Mouse (Mus musculus) heart, embryonic 15.5 days (tissue): ENCODE results near the gene Hcfc2. TPM values are rescaled to one million over a fixed set of nuclear protein-coding genes. Genes with fewer than 3 reads are reported as not detected.

ENCODE experiments used
- ATAC-seq: fragments of 200-750 bp; cut with Nextera tagmentation; replicated peaks from 2 replicates; pipeline ENCODE4 v1.8.0; 2017; ENCODE audit warnings: low read depth, moderate TSS enrichment; ENCODE audit not compliant: insufficient number of reproducible peaks, insufficient read depth, low FRiP score
- H3K27ac ChIP-seq: fragments of 300-500 bp; sonication (generic); 2 replicates; pipeline ENCODE4 v1.5.1; 2015; ENCODE audit warnings: mild to moderate bottlenecking, inconsistent platforms
- H3K27me3 ChIP-seq: fragments of 300-500 bp; sonication (generic); 2 replicates; pipeline ENCODE4 v1.6.1; 2015; ENCODE audit warnings: inconsistent platforms
- H3K36me3 ChIP-seq: fragments of 300-500 bp; sonication (generic); 2 replicates; pipeline ENCODE4 v1.6.1; 2015; ENCODE audit warnings: mild to moderate bottlenecking, inconsistent platforms
- H3K4me1 ChIP-seq: fragments of 300-500 bp; sonication (generic); replicated peaks from 2 replicates; pipeline ENCODE4 v1.6.1; 2015; ENCODE audit warnings: inconsistent platforms
- H3K4me2 ChIP-seq: fragments of 300-500 bp; sonication (generic); 2 replicates; pipeline ENCODE4 v1.6.1; 2015; ENCODE audit warnings: inconsistent platforms, mild to moderate bottlenecking, moderate library complexity
- H3K4me3 ChIP-seq: fragments of 300-500 bp; sonication (generic); 2 replicates; pipeline ENCODE4 v1.5.1; 2015; ENCODE audit warnings: mild to moderate bottlenecking, inconsistent platforms
- H3K9ac ChIP-seq: fragments of 300-500 bp; sonication (generic); 2 replicates; pipeline ENCODE4 v1.6.1; 2015; ENCODE audit warnings: mild to moderate bottlenecking, inconsistent platforms
- H3K9me3 ChIP-seq: fragments of 300-500 bp; sonication (generic); replicated peaks from 2 replicates; pipeline ENCODE4 v1.6.1; 2016; ENCODE audit warnings: inconsistent platforms
- WGBS: fragments of 180-500 bp; shearing (Covaris S2); methylation state at CpG from one replicate; pipeline ENCODE4 v1.1.7; 2015; ENCODE audit warnings: mixed read lengths; 5-methylcytosine and 5-hydroxymethylcytosine counted together
- polyA plus RNA-seq: library from polyadenylated mRNA; unstranded; fragments of >200 nt; fragmentation: Nextera tagmentation; extraction: Ambion mirVana; gene quantifications from 2 replicates; pipeline ENCODE4 v1.2.1, GENCODE M21; 2015

Gene Hcfc2
- polyA plus RNA-seq: 35.3 and 42.4 TPM in 2 replicates

GRCm38 (mm10) chr10:82695956-82696355 lies at the start of gene Hcfc2:
Gene Hcfc2 (plus strand): TSS chr10:82696160.
- H3K27me3 ChIP-seq: no peaks in the 10 kb centered on the region
- no peak for ATAC-seq
- H3K36me3 ChIP-seq: no peaks in the 10 kb centered on the region
- peak within 1 kb of the TSS; percentile 67 for H3K27ac ChIP-seq
- H3K4me1 ChIP-seq: peaks cover 20% of the 10 kb centered on the region
- WGBS: 64% methylated on average over 5 of the region's 5 CpGs
- H3K4me2 ChIP-seq: no peak within 1 kb of the TSS
- no peak within 1 kb of the TSS for H3K9ac ChIP-seq
- H3K4me3 ChIP-seq: no peak within 1 kb of the TSS
- no peaks in the 10 kb centered on the region for H3K9me3 ChIP-seq

- no peaks in the 10 kb centered on the region for H3K27me3 ChIP-seq
- no peak overlapping the region for H3K9ac ChIP-seq
- no peaks in the 10 kb centered on the region for H3K9me3 ChIP-seq
- no peak for ATAC-seq
- H3K4me1 ChIP-seq: no peaks in the 10 kb centered on the region
- WGBS: 82% methylated on average over 17 of the region's 17 CpGs
- no peak overlapping the region for H3K27ac ChIP-seq
- no peak overlapping the region for H3K4me3 ChIP-seq
- H3K4me2 ChIP-seq: no peak overlapping the region
- peaks cover 66% of the 10 kb centered on the region for H3K36me3 ChIP-seq
Observed at GRCm38 (mm10) chr10:82647205-82647811, 48.7 kb upstream of the Hcfc2 start.

GRCm38 (mm10) chr10:82651221-82651620 lies 44.7 kb upstream of the Hcfc2 start:
- H3K9me3 ChIP-seq: no peaks in the 10 kb centered on the region
- WGBS: 85% methylated on average over 5 of the region's 5 CpGs
- H3K4me3 ChIP-seq: no peak overlapping the region
- no peak overlapping the region for H3K4me2 ChIP-seq
- H3K27ac ChIP-seq: no peak overlapping the region
- peaks cover 33% of the 10 kb centered on the region for H3K36me3 ChIP-seq
- H3K4me1 ChIP-seq: no peaks in the 10 kb centered on the region
- no peaks in the 10 kb centered on the region for H3K27me3 ChIP-seq
- no peak for ATAC-seq
- no peak overlapping the region for H3K9ac ChIP-seq

GRCm38 (mm10) chr10:82652625-82653024 lies 43.3 kb upstream of the Hcfc2 start:
- H3K27ac ChIP-seq: no peak overlapping the region
- H3K9me3 ChIP-seq: no peaks in the 10 kb centered on the region
- peaks cover 21% of the 10 kb centered on the region for H3K36me3 ChIP-seq
- no peak for ATAC-seq
- H3K27me3 ChIP-seq: no peaks in the 10 kb centered on the region
- H3K4me1 ChIP-seq: no peaks in the 10 kb centered on the region
- whole genome bisulfite sequencing: 64% methylated on average over 5 of the region's 5 CpGs
- H3K9ac ChIP-seq: no peak overlapping the region
- H3K4me2 ChIP-seq: no peak overlapping the region
- H3K4me3 ChIP-seq: no peak overlapping the region

- Histone ChIP-seq H3K27me3 (no peaks in the 10 kb centered on the region), H3K9me3 (no peaks in the 10 kb centered on the region), H3K36me3 (peaks cover 17% of the 10 kb centered on the region), H3K4me3 (no peak overlapping the region), H3K9ac (no peak overlapping the region), H3K4me1 (no peaks in the 10 kb centered on the region), H3K27ac (no peak overlapping the region), H3K4me2 (no peak overlapping the region)
- 70% methylated on average over 3 of the region's 3 CpGs for WGBS
- ATAC-seq: no peak
Observed at GRCm38 (mm10) chr10:82654581-82654980, 41.4 kb upstream of the Hcfc2 start.

GRCm38 (mm10) chr10:82661820-82662219 lies 34.1 kb upstream of the Hcfc2 start:
- no peak overlapping the region for H3K4me3 ChIP-seq
- H3K36me3 ChIP-seq: no peaks in the 10 kb centered on the region
- no peaks in the 10 kb centered on the region for H3K9me3 ChIP-seq
- WGBS: 83% methylated on average over 8 of the region's 8 CpGs
- no peaks in the 10 kb centered on the region for H3K27me3 ChIP-seq
- peaks cover 5% of the 10 kb centered on the region for H3K4me1 ChIP-seq
- H3K4me2 ChIP-seq: no peak overlapping the region
- H3K27ac ChIP-seq: no peak overlapping the region
- no peak overlapping the region for H3K9ac ChIP-seq
- no peak for ATAC-seq

GRCm38 (mm10) chr10:82662267-82662990 lies 33.5 kb upstream of the Hcfc2 start:
- Histone ChIP-seq H3K36me3 (no peaks in the 10 kb centered on the region), H3K4me2 (no peak overlapping the region), H3K27ac (no peak overlapping the region), H3K27me3 (no peaks in the 10 kb centered on the region), H3K4me3 (no peak overlapping the region), H3K9me3 (no peaks in the 10 kb centered on the region), H3K4me1 (peaks cover 7% of the 10 kb centered on the region), H3K9ac (no peak overlapping the region)
- WGBS: 70% methylated on average over 14 of the region's 14 CpGs
- no peak for ATAC-seq

GRCm38 (mm10) chr10:82663289-82663688 lies 32.7 kb upstream of the Hcfc2 start:
- ATAC-seq: no peak
- Histone ChIP-seq H3K4me1 (peaks cover 7% of the 10 kb centered on the region), H3K4me2 (no peak overlapping the region), H3K27ac (no peak overlapping the region), H3K27me3 (no peaks in the 10 kb centered on the region), H3K36me3 (no peaks in the 10 kb centered on the region), H3K9me3 (no peaks in the 10 kb centered on the region), H3K4me3 (no peak overlapping the region), H3K9ac (no peak overlapping the region)
- WGBS: 79% methylated on average over 2 of the region's 2 CpGs

- no peak for ATAC-seq
- no peak overlapping the region for H3K4me3 ChIP-seq
- no peaks in the 10 kb centered on the region for H3K36me3 ChIP-seq
- no peak overlapping the region for H3K9ac ChIP-seq
- no peaks in the 10 kb centered on the region for H3K27me3 ChIP-seq
- H3K9me3 ChIP-seq: no peaks in the 10 kb centered on the region
- no peak overlapping the region for H3K27ac ChIP-seq
- no peak overlapping the region for H3K4me2 ChIP-seq
- H3K4me1 ChIP-seq: peaks cover 7% of the 10 kb centered on the region
- WGBS: 56% methylated on average over 3 of the region's 3 CpGs
Observed at GRCm38 (mm10) chr10:82665951-82666350, 30.0 kb upstream of the Hcfc2 start.

- Histone ChIP-seq H3K27me3 (no peaks in the 10 kb centered on the region), H3K27ac (no peak overlapping the region), H3K9ac (no peak overlapping the region; the same call in 1 of the 2 replicates), H3K4me3 (peak overlapping the region; percentile 36), H3K36me3 (no peaks in the 10 kb centered on the region), H3K4me2 (peak overlapping the region; percentile 68), H3K4me1 (peaks cover 7% of the 10 kb centered on the region), H3K9me3 (no peaks in the 10 kb centered on the region)
- 9% methylated on average over 22 of the region's 22 CpGs for WGBS
- ATAC-seq: peak; percentile 76
Observed at GRCm38 (mm10) chr10:82666436-82667234, 29.3 kb upstream of the Hcfc2 start.

- Histone ChIP-seq H3K27ac (no peak overlapping the region), H3K36me3 (no peaks in the 10 kb centered on the region)
Observed at GRCm38 (mm10) chr10:82670205-82670604, 25.8 kb upstream of the Hcfc2 start.

More at GRCm38 (mm10) chr10:82670205-82670604, 25.8 kb upstream of the Hcfc2 start:
- Histone ChIP-seq H3K9me3 (no peaks in the 10 kb centered on the region), H3K4me3 (no peak overlapping the region), H3K4me2 (no peak overlapping the region), H3K4me1 (peaks cover 7% of the 10 kb centered on the region), H3K9ac (no peak overlapping the region), H3K27me3 (no peaks in the 10 kb centered on the region)
- no peak for ATAC-seq
- 78% methylated on average over 6 of the region's 6 CpGs for WGBS
